Mouse (Mus musculus) liver, embryonic 14.5 days (tissue): ENCODE results near the gene Bcl2l2.

Experiments
- CTCF ChIP-seq: IDR thresholded peaks from 2 replicates; pipeline ENCODE4 v1.5.1; 2016; ENCODE audit warnings: antibody characterized with exemption, low read depth, control low read depth
- EP300 ChIP-seq: IDR thresholded peaks from 2 replicates; pipeline ENCODE4 v1.6.1; 2016; ENCODE audit warnings: antibody characterized with exemption, low read depth

DNA sequence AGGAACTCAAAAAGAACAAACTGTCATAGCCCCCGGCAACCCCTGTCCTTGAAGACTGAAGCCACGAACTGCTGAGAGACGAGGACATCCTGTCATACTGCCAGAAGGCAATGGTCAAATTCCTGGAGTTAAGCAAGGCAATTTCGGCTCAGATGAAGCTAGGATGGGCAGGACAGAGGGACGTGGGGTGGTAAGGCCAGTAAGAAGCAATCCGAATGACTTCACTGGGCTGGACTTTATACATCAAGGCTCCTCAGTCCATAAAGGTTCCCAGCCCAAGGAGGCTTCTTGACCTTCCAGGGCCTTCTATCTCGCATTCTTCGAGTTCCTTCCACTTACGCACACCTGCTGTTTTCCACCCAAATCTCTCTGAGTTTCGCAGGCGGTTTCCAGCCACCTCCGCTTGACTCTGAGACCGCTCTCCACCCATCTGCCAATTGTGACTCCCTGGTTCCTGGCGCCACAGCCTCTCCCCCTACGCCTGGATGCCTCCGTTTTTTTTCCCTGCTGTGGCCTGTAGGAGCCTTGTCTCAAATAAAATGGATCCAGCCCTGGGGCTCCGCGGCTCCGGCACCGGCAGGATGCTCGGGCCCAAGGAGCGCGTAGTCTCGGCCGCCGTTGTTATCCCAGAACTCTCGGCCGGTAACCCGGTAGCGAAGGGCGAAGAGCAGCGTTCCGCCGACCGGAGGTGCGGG is 7.2 kb upstream of the Bcl2l2 start:
- TF ChIP-seq CTCF (no peak), EP300 (no peak)
